Mouse (Mus musculus): ENCODE results near the gene Adk. TPM values are rescaled to one million over a fixed set of nuclear protein-coding genes. Genes with fewer than 3 reads are reported as not detected.

Gene Adk
- polyA plus RNA-seq, 1 experiment from 2014 or later, result 195 TPM

DNA sequence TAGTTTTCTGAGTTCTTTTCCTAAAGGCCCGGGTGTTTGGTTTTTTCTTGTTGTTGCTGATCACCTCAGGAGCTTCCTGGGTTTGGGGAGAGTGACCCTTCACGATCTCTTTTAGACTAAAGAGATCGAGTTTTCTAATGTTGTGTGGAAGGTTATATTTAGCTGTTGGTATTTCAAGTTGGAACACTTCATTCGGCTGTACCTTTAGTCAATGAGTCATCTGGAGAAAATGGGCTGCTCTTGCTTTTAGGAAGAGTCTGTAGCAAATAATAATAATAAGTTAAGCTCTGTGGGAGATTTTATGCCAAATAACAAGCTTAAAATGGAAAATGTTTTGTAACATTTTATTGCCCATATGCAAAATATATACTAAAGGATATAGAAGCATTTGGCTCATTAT, 97.9 kb downstream of the Adk start:
- Histone ChIP-seq H3K27me3 (ENCODE audit: control insufficient read depth, insufficient read depth, low read depth, low read length) (no peaks in the 10 kb centered on the region), H3K27ac (ENCODE audit: low read length) (no peak overlapping the region), H3K9ac (ENCODE audit: low read length) (no peak overlapping the region), H3K36me3 (ENCODE audit: control insufficient read depth, insufficient read depth, low read length) (no peaks in the 10 kb centered on the region), H3K4me2 (ENCODE audit: low read depth, low read length) (no peak overlapping the region), H3K9me3 (ENCODE audit: control insufficient read depth, low read length) (no peaks in the 10 kb centered on the region), H3K4me1 (replicated peaks; ENCODE audit: control insufficient read depth, insufficient read depth, low read length) (no peaks in the 10 kb centered on the region), H3K4me3 (ENCODE audit: low read length) (no peak overlapping the region)
- WGBS, result 65% methylated on average over 4 of the region's 4 CpGs
- ATAC-seq (ENCODE audit: low read depth), result no peak

GRCm38 (mm10) chr14:21152055-21152454, 99.7 kb downstream of the Adk start:
- Histone ChIP-seq H3K4me3 (ENCODE audit: low read length) (no peak overlapping the region), H3K9ac (ENCODE audit: low read length) (no peak overlapping the region), H3K36me3 (ENCODE audit: control insufficient read depth, insufficient read depth, low read length) (no peaks in the 10 kb centered on the region), H3K4me1 (replicated peaks; ENCODE audit: control insufficient read depth, insufficient read depth, low read length) (no peaks in the 10 kb centered on the region), H3K4me2 (ENCODE audit: low read depth, low read length) (no peak overlapping the region), H3K27me3 (ENCODE audit: control insufficient read depth, insufficient read depth, low read depth, low read length) (no peaks in the 10 kb centered on the region), H3K9me3 (ENCODE audit: control insufficient read depth, low read length) (no peaks in the 10 kb centered on the region), H3K27ac (ENCODE audit: low read length) (no peak overlapping the region)
- 71% methylated on average over 6 of the region's 6 CpGs for WGBS
- ATAC-seq (ENCODE audit: low read depth), result no peak

DNA sequence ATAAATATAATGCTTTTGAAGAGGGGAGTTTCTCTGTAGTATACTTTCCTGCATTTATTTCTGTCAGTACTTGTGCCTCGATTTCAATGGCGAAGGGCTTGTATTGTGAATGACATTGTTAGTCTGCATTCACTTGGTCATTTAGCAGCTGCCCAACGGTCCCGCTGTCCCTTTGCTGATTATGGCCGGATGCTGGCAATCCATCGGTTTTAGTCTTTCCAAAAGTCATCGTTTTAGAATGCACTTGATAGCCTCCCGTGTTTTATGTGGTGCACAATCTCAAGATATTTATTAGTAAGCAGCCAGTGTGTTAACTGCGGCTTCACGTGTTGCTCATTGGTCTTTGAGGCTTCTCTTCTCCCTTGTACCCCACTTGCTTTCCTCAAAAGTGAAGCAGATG, 113.3 kb downstream of the Adk start:
- H3K9ac ChIP-seq (ENCODE audit: low read length), result no peak overlapping the region
- WGBS, result 89% methylated on average over 10 of the region's 10 CpGs
- H3K27ac ChIP-seq (ENCODE audit: low read length), result no peak overlapping the region
- no peaks in the 10 kb centered on the region for H3K9me3 ChIP-seq (ENCODE audit: control insufficient read depth, low read length)
- H3K4me2 ChIP-seq (ENCODE audit: low read depth, low read length), result no peak overlapping the region
- H3K27me3 ChIP-seq (ENCODE audit: control insufficient read depth, insufficient read depth, low read depth, low read length), result no peaks in the 10 kb centered on the region
- no peak overlapping the region for H3K4me3 ChIP-seq (ENCODE audit: low read length)
- no peaks in the 10 kb centered on the region for H3K36me3 ChIP-seq (ENCODE audit: control insufficient read depth, insufficient read depth, low read length)
- H3K4me1 ChIP-seq (replicated peaks; ENCODE audit: control insufficient read depth, insufficient read depth, low read length), result no peaks in the 10 kb centered on the region
- ATAC-seq (ENCODE audit: low read depth), result no peak

GRCm38 (mm10) chr14:21166114-21166513, 113.7 kb downstream of the Adk start:
- no peaks in the 10 kb centered on the region for H3K27me3 ChIP-seq (ENCODE audit: control insufficient read depth, insufficient read depth, low read depth, low read length)
- no peak overlapping the region for H3K9ac ChIP-seq (ENCODE audit: low read length)
- no peaks in the 10 kb centered on the region for H3K36me3 ChIP-seq (ENCODE audit: control insufficient read depth, insufficient read depth, low read length)
- no peaks in the 10 kb centered on the region for H3K9me3 ChIP-seq (ENCODE audit: control insufficient read depth, low read length)
- no peak overlapping the region for H3K4me3 ChIP-seq (ENCODE audit: low read length)
- H3K4me2 ChIP-seq (ENCODE audit: low read depth, low read length), result no peak overlapping the region
- H3K27ac ChIP-seq (ENCODE audit: low read length), result no peak overlapping the region
- 92% methylated on average over 3 of the region's 3 CpGs for WGBS
- H3K4me1 ChIP-seq (replicated peaks; ENCODE audit: control insufficient read depth, insufficient read depth, low read length), result no peaks in the 10 kb centered on the region
- ATAC-seq (ENCODE audit: low read depth), result no peak

DNA sequence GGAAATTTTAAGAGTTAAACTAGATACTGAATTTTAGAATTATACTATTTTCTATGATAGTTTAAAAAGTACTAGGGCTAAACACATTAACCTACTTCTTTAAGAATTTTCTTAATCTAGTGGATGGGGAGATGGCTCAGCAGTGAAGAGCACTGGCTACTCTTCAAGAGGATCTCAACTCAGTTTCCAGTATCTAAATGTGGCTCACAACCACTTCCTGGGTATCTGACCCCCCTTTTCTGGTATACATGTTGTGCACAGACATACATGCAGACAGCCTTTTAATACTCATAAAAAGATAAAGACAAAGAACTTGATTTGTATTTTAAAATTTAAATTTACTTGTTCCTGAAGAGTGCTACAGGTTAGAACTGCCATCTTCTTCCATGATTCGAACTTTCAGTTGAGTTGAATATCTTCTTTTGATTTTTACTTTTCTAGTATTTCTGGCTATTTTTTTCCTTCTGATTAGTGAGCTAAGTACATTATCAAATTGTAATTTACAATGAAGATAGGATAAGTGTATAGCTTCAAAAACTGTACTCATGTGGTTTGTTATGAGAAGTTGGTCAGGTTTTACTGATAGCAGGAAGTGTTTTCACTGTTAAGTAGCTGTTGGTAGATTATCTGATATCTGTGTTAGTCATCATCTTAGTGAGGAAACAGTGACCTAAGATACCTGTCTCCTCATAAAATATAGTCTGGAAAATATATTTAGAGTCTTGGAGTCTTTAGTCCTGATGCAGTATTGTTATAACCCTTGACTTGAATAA, 121.8 kb downstream of the Adk start:
- no peak overlapping the region for H3K4me3 ChIP-seq (ENCODE audit: low read length)
- no peaks in the 10 kb centered on the region for H3K36me3 ChIP-seq (ENCODE audit: control insufficient read depth, insufficient read depth, low read length)
- no peak overlapping the region for H3K4me2 ChIP-seq (ENCODE audit: low read depth, low read length)
- no peak overlapping the region for H3K27ac ChIP-seq (ENCODE audit: low read length)
- no peaks in the 10 kb centered on the region for H3K9me3 ChIP-seq (ENCODE audit: control insufficient read depth, low read length)
- 91% methylated on average over 1 of the region's 1 CpGs for WGBS
- ATAC-seq (ENCODE audit: low read depth), result no peak
- H3K9ac ChIP-seq (ENCODE audit: low read length), result no peak overlapping the region
- no peaks in the 10 kb centered on the region for H3K27me3 ChIP-seq (ENCODE audit: control insufficient read depth, insufficient read depth, low read depth, low read length)
- H3K4me1 ChIP-seq (replicated peaks; ENCODE audit: control insufficient read depth, insufficient read depth, low read length), result 0 out of 2 replicates have a peak, but pooled peaks cover 2% of the 10 kb centered on the region

- Histone ChIP-seq H3K27ac (ENCODE audit: low read length) (no peak overlapping the region), H3K4me3 (ENCODE audit: low read length) (no peak overlapping the region), H3K9me3 (ENCODE audit: control insufficient read depth, low read length) (no peaks in the 10 kb centered on the region), H3K4me2 (ENCODE audit: low read depth, low read length) (no peak overlapping the region), H3K27me3 (ENCODE audit: control insufficient read depth, insufficient read depth, low read depth, low read length) (no peaks in the 10 kb centered on the region), H3K4me1 (replicated peaks; ENCODE audit: control insufficient read depth, insufficient read depth, low read length) (0 out of 2 replicates have a peak, but pooled peaks cover 2% of the 10 kb centered on the region), H3K36me3 (ENCODE audit: control insufficient read depth, insufficient read depth, low read length) (no peaks in the 10 kb centered on the region), H3K9ac (ENCODE audit: low read length) (no peak overlapping the region)
- WGBS, result 72% methylated on average over 2 of the region's 2 CpGs
- ATAC-seq (ENCODE audit: low read depth), result no peak
These were observed 122.4 kb downstream of the Adk start for GRCm38 (mm10) chr14:21174804-21175203.

GRCm38 (mm10) chr14:21177781-21178180, 125.4 kb downstream of the Adk start:
- no peak overlapping the region for H3K4me3 ChIP-seq (ENCODE audit: low read length)
- H3K27me3 ChIP-seq (ENCODE audit: control insufficient read depth, insufficient read depth, low read depth, low read length), result no peaks in the 10 kb centered on the region
- H3K36me3 ChIP-seq (ENCODE audit: control insufficient read depth, insufficient read depth, low read length), result no peaks in the 10 kb centered on the region
- no peak overlapping the region for H3K4me2 ChIP-seq (ENCODE audit: low read depth, low read length)
- H3K27ac ChIP-seq (ENCODE audit: low read length), result peak overlapping the region; percentile 65
- 40% methylated on average over 2 of the region's 2 CpGs for WGBS
- ATAC-seq (ENCODE audit: low read depth), result peak; percentile 83
- 0 out of 2 replicates have a peak, but pooled peaks cover 2% of the 10 kb centered on the region for H3K4me1 ChIP-seq (replicated peaks; ENCODE audit: control insufficient read depth, insufficient read depth, low read length)
- no peak overlapping the region for H3K9ac ChIP-seq (ENCODE audit: low read length)
- no peaks in the 10 kb centered on the region for H3K9me3 ChIP-seq (ENCODE audit: control insufficient read depth, low read length)

DNA sequence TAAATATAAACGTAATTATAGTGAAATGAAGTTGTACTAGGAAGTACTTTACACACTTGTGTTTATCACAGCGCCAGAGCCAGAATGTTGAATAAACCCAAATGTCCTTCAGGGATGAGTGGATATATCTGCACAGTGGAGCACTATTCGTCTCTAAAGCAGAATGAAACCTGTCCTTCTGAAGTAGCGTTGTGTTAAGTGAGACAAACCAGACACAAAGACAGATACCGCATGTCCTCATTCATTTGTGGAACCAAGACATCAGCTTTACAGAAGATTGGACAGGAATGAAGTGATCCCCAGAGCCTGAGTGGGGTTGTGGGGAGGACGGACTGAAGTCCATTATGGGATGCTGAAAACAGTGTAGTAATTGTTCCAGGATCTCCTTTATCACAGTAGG, 126.0 kb downstream of the Adk start:
- H3K27ac ChIP-seq (ENCODE audit: low read length), result no peak overlapping the region
- ATAC-seq (ENCODE audit: low read depth), result no peak
- 81% methylated on average over 6 of the region's 6 CpGs for WGBS

GRCm38 (mm10) chr14:21181053-21181452, 128.7 kb downstream of the Adk start:
- ATAC-seq (ENCODE audit: low read depth), result no peak
- Histone ChIP-seq H3K9me3 (ENCODE audit: control insufficient read depth, low read length) (no peaks in the 10 kb centered on the region), H3K4me2 (ENCODE audit: low read depth, low read length) (no peak overlapping the region), H3K36me3 (ENCODE audit: control insufficient read depth, insufficient read depth, low read length) (no peaks in the 10 kb centered on the region), H3K9ac (ENCODE audit: low read length) (no peak overlapping the region), H3K27me3 (ENCODE audit: control insufficient read depth, insufficient read depth, low read depth, low read length) (no peaks in the 10 kb centered on the region), H3K27ac (ENCODE audit: low read length) (no peak overlapping the region), H3K4me1 (replicated peaks; ENCODE audit: control insufficient read depth, insufficient read depth, low read length) (0 out of 2 replicates have a peak, but pooled peaks cover 2% of the 10 kb centered on the region), H3K4me3 (ENCODE audit: low read length) (no peak overlapping the region)
- 39% methylated on average over 3 of the region's 3 CpGs for WGBS

More for the DNA sequence above, 126.0 kb downstream of the Adk start:
- Histone ChIP-seq H3K36me3 (ENCODE audit: control insufficient read depth, insufficient read depth, low read length) (no peaks in the 10 kb centered on the region), H3K27me3 (ENCODE audit: control insufficient read depth, insufficient read depth, low read depth, low read length) (no peaks in the 10 kb centered on the region), H3K4me1 (replicated peaks; ENCODE audit: control insufficient read depth, insufficient read depth, low read length) (0 out of 2 replicates have a peak, but pooled peaks cover 2% of the 10 kb centered on the region), H3K4me3 (ENCODE audit: low read length) (no peak overlapping the region), H3K9ac (ENCODE audit: low read length) (no peak overlapping the region), H3K9me3 (ENCODE audit: control insufficient read depth, low read length) (no peaks in the 10 kb centered on the region), H3K4me2 (ENCODE audit: low read depth, low read length) (no peak overlapping the region)

All from lung, embryonic 16.5 days (tissue).